11 mouse cellular contexts compared by ENCODE assay signal in the genomic region with DNA sequence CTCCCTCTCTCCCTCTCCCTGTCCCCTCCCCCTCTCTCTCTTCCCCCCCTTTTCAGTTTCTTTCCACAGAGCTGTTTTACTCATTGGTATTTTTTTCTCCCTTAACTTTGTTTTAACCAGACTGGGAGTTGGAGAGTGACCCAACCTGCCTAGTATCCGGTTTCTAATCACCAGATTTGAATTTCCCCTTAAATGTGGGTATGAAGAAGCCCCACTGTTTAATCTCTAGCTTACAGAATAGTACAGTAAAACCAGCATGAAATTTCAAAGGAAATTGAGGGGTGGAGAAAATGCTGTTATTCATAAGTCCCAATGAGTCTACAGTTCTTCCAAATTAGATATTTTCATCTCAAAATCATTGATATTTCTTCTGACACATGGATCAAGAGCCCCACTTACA.
DNase-seq lines count a peak whose midpoint lies in the region; ATAC-seq and TF ChIP-seq lines count a peak whose summit lies in the region.
"Had no signal": no experiment of that assay in that cellular context is flagged by ENCODE, and none has a peak within 500 bp of the region (broad histone marks: within the 10 kb centered on the region; RNA-seq: fewer than 3 reads in every experiment).

No protein-coding gene starts in this region.

- peaks cover 17% of the 10 kb centered on the region for H3K4me1 ChIP-seq in kidney, postnatal 0 days (replicated peaks; ENCODE audit: insufficient read depth, low read length)
- peaks cover 71% of the 10 kb centered on the region for H3K4me1 ChIP-seq in embryonic facial prominence, embryonic 13.5 days
- H3K4me1 ChIP-seq in forebrain, embryonic 15.5 days, result peaks cover 44% of the 10 kb centered on the region
- H3K4me1 ChIP-seq in liver, embryonic 15.5 days (replicated peaks), result peaks cover 80% of the 10 kb centered on the region

- H3K9me3 ChIP-seq in kidney, postnatal 0 days (replicated peaks; ENCODE audit: low read length), result no peaks in the 10 kb centered on the region
- H3K9me3 ChIP-seq in embryonic facial prominence, embryonic 13.5 days, result no peaks in the 10 kb centered on the region
- no peaks in the 10 kb centered on the region for H3K9me3 ChIP-seq in forebrain, embryonic 15.5 days
- H3K9me3 ChIP-seq in liver, embryonic 15.5 days (replicated peaks), result no peaks in the 10 kb centered on the region

- peak overlapping the region; percentile 58 for H3K4me2 ChIP-seq in kidney, postnatal 0 days (ENCODE audit: low read length)
- H3K4me2 ChIP-seq in embryonic facial prominence, embryonic 13.5 days, result peak overlapping the region; percentile 77
- H3K4me2 ChIP-seq in forebrain, embryonic 15.5 days (replicated peaks), result peak overlapping the region; percentile 56
- peak overlapping the region; percentile 83 for H3K4me2 ChIP-seq in liver, embryonic 15.5 days

- H3K36me3 ChIP-seq in kidney, postnatal 0 days (ENCODE audit: insufficient read depth, low read length), result peaks cover 15% of the 10 kb centered on the region; the same call in 1 of the 2 replicates
- peaks cover 39% of the 10 kb centered on the region for H3K36me3 ChIP-seq in embryonic facial prominence, embryonic 13.5 days
- H3K36me3 ChIP-seq in forebrain, embryonic 15.5 days, result peaks cover 8% of the 10 kb centered on the region; the same call in 1 of the 2 replicates
- H3K36me3 ChIP-seq in liver, embryonic 15.5 days (replicated peaks), result peaks cover 53% of the 10 kb centered on the region

- WGBS in kidney, postnatal 0 days, result 39% methylated on average over 1 of the region's 1 CpGs
- WGBS in embryonic facial prominence, embryonic 13.5 days, result 20% methylated on average over 1 of the region's 1 CpGs
- WGBS in forebrain, embryonic 15.5 days, result 25% methylated on average over 1 of the region's 1 CpGs
- 20% methylated on average over 1 of the region's 1 CpGs for WGBS in liver, embryonic 15.5 days (ENCODE audit: insufficient replicate concordance)

- no peak for DNase-seq in kidney, postnatal 0 days (ENCODE audit: low spot score)
- DNase-seq in kidney, adult 18-20 months, result no peak
- no peak for DNase-seq in thymus, postnatal 36 days
- no peak for DNase-seq in cerebellum, adult 9-11 months
- DNase-seq: adrenal gland, postnatal 36 days; heart, adult 2 months; right cerebral cortex, postnatal 25 days; thymus, postnatal 25 days had no signal

- H3K9ac ChIP-seq in kidney, postnatal 0 days (ENCODE audit: low read depth, low read length), result no peak overlapping the region
- no peak overlapping the region for H3K9ac ChIP-seq in embryonic facial prominence, embryonic 13.5 days
- no peak overlapping the region for H3K9ac ChIP-seq in forebrain, embryonic 15.5 days (replicated peaks)
- peak overlapping the region; percentile 69 for H3K9ac ChIP-seq in liver, embryonic 15.5 days

- no peak for TF ChIP-seq CTCF in kidney, postnatal 0 days (IDR thresholded peaks at IDR 0.05; ENCODE audit: low read depth)

- 0 out of 2 replicates have a peak overlapping the region, but pooled peaks have one; percentile 20 for H3K27ac ChIP-seq in kidney, postnatal 0 days
- no peak overlapping the region for H3K27ac ChIP-seq in embryonic facial prominence, embryonic 13.5 days
- H3K27ac ChIP-seq in forebrain, embryonic 15.5 days (replicated peaks), result no peak overlapping the region
- peak overlapping the region; percentile 100 for H3K27ac ChIP-seq in liver, embryonic 15.5 days (replicated peaks)

- no peaks in the 10 kb centered on the region for H3K27me3 ChIP-seq in kidney, postnatal 0 days (ENCODE audit: insufficient read depth, low read length)
- H3K27me3 ChIP-seq in embryonic facial prominence, embryonic 13.5 days, result no peaks in the 10 kb centered on the region
- H3K27me3 ChIP-seq in forebrain, embryonic 15.5 days, result no peaks in the 10 kb centered on the region
- H3K27me3 ChIP-seq in liver, embryonic 15.5 days, result no peaks in the 10 kb centered on the region

- ATAC-seq in kidney, postnatal 0 days (replicated peaks; ENCODE audit: low FRiP score, low read depth), result no peak
- no peak for ATAC-seq in embryonic facial prominence, embryonic 13.5 days (ENCODE audit: insufficient number of reproducible peaks, insufficient read depth, low FRiP score, low TSS enrichment, low read depth)
- ATAC-seq in forebrain, embryonic 15.5 days (replicated peaks), result no peak
- ATAC-seq in liver, embryonic 15.5 days (ENCODE audit: insufficient read depth), result no peak

- H3K4me3 ChIP-seq in kidney, postnatal 0 days (replicated peaks; ENCODE audit: low read depth, low read length), result peak overlapping the region; percentile 43; the same call in 1 of the 2 replicates
- peak overlapping the region; percentile 52 for H3K4me3 ChIP-seq in embryonic facial prominence, embryonic 13.5 days
- no peak overlapping the region for H3K4me3 ChIP-seq in forebrain, embryonic 15.5 days
- H3K4me3 ChIP-seq in liver, embryonic 15.5 days (replicated peaks), result peak overlapping the region; percentile 70
- H3K4me3 ChIP-seq: heart, adult 2 months had no signal

Comparison
In these comparisons a context has a peak if more than half of its experiments do, and no peak if none do; other contexts are left out.
1. H3K27ac ChIP-seq: peak in kidney, postnatal 0 days (single experiment) and liver, embryonic 15.5 days (single experiment); none in embryonic facial prominence, embryonic 13.5 days (single experiment) and forebrain, embryonic 15.5 days (single experiment).
2. Peak in every context shown above with its lines, with median percentiles within 50 percentile points of each other: H3K4me2 ChIP-seq.